Mouse (Mus musculus): Measurements from ENCODE around the gene Atp2b2.

GRCm38 (mm10) chr6:113697222-113698205, 344.9 kb downstream of the Atp2b2 start:
- no peak for TF ChIP-seq CTCF (IDR thresholded peaks at IDR 0.05; ENCODE audit: low read depth, low read length)
- no peak for TF ChIP-seq POLR2A (IDR thresholded peaks at IDR 0.05; ENCODE audit: borderline replicate concordance, low read depth, low read length)

All from bone marrow macrophage, adult 2 months (primary cell).